Mouse (Mus musculus) E14TG2a.4 (cell line): ENCODE results near the gene Nfib.

Experiments
- CTCF ChIP-seq: conservative IDR thresholded peaks from 2 replicates; pipeline ENCODE4 v1.5.1; 2014; ENCODE audit warnings: low read length
- NANOG ChIP-seq: IDR thresholded peaks from 2 replicates; pipeline ENCODE4 v1.6.1; 2014; ENCODE audit warnings: borderline replicate concordance, low read length, mixed read lengths

DNA sequence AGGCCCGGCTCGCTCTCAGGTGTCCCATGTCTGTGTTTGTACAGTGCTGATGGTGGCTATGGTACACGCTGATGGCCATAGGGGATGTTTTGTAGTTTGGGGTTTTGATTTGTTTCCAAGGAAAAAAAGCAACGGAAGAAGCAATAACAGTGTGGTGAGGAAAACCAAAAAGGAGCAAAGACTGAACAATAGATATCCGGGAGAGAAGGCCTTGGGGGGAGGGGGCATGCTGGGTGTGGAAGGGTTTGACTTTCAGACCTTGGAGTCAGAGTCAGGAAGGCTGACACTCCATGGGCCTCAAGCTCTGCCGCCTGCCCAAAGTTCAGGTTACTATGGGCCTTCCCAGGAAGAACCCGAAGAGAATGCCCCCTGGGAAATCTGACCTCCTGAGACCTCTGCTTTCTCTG is 197.3 kb downstream of the Nfib start:
- no peak for TF ChIP-seq CTCF
- no peak; the same call in 1 of the 2 replicates for TF ChIP-seq NANOG
